Mouse (Mus musculus) E14TG2a.4 (cell line): ENCODE results near the gene Clic1.

Experiments
- H3K27me3 ChIP-seq: 2 replicates; pipeline ENCODE4 v1.6.1; 2014; ENCODE audit warnings: low read length, control low read depth; ENCODE audit not compliant: insufficient read depth
- H3K36me3 ChIP-seq: 2 replicates; pipeline ENCODE4 v1.6.1; 2014; ENCODE audit warnings: low read length, control low read depth; ENCODE audit not compliant: insufficient read depth
- H3K4me1 ChIP-seq: replicated peaks from 2 replicates; pipeline ENCODE4 v1.6.1; 2014; ENCODE audit warnings: low read depth, low read length, control low read depth
- H3K4me3 ChIP-seq: replicated peaks from 2 replicates; pipeline ENCODE4 v1.5.1; 2014; ENCODE audit warnings: mild to moderate bottlenecking, low read length
- H3K9me3 ChIP-seq: 2 replicates; pipeline ENCODE4 v1.6.1; 2014; ENCODE audit warnings: low read length, control low read depth
- CTCF ChIP-seq: conservative IDR thresholded peaks from 2 replicates; pipeline ENCODE4 v1.5.1; 2014; ENCODE audit warnings: low read length
- NANOG ChIP-seq: IDR thresholded peaks from 2 replicates; pipeline ENCODE4 v1.6.1; 2014; ENCODE audit warnings: borderline replicate concordance, low read length, mixed read lengths
- POU5F1 ChIP-seq: IDR thresholded peaks from 2 replicates; pipeline ENCODE4 v1.6.1; 2014; ENCODE audit warnings: low read length, borderline replicate concordance

Gene Clic1

DNA sequence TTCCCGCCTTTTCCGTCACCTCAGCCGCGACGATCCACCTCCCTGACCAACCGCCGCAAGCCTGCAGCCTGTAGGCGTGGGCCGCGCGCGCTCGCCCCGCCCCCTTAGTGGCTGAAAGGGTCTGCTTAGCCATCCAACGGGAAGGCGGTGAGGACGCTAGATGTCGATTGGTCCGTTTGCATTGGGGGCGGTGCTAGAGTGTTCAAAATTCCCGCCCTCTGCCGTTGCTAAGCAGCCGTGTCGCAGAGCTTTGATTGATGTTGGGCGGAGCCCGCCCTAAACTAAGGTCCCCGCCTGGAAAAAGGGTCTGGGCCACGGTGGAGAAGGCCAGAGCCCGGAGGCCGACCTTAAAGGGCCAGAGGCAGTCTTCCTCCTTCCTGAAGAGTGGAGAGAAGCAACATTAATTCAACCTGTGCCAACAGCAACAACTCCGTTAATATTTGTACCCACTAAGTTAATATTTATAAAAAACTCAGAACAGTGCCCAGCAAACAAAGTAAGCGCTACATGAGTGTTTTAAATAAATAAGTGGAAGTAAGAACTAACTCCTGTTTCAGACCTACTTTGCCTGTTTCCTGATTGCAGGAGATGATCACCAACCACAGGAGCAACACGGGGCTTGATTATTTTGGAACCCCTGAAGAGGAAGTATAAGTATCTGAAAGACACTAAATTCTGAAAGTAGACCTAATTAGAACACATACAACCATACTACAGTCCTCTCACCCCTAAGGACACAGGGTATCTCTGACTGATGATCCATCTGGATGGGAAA, 2.9 kb upstream of the Clic1 start, which contains the start of gene Msh5:
Msh5 (minus strand) TSS at position 65 of the 775 bp plus-strand sequence.
- H3K27me3 ChIP-seq, result peaks cover 30% of the 10 kb centered on the region
- H3K9me3 ChIP-seq, result no peaks in the 10 kb centered on the region
- H3K36me3 ChIP-seq, result no peaks in the 10 kb centered on the region
- H3K4me1 ChIP-seq, result peaks cover 60% of the 10 kb centered on the region
- H3K4me3 ChIP-seq, result peak within 1 kb of the TSS; percentile 86
- TF ChIP-seq POU5F1, result no peak
- no peak for TF ChIP-seq CTCF
- TF ChIP-seq NANOG, result no peak

DNA sequence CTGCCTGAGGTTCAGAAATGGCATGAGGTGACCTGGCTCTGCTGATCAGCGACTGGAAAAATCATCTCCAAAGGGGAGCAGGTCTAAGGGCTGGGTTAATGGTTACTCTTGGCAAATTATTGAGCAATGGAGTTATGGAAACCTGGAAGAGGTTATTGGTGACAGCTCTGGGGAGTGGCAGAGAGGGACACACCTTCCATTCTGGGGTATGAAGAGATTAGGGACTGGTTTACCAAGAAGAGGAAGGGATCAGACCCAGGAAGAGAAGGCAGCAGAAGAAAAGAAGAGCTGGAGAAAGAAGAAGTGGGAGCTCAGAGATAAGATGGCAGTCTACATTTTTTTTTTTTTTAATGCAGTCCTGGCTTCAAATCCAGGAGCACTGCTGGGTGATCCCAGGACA, 2.1 kb upstream of the Clic1 start:
- Histone ChIP-seq H3K36me3 (peaks cover 6% of the 10 kb centered on the region), H3K27me3 (peaks cover 30% of the 10 kb centered on the region), H3K4me3 (no peak overlapping the region), H3K4me1 (peaks cover 68% of the 10 kb centered on the region), H3K9me3 (no peaks in the 10 kb centered on the region)
- no peak for TF ChIP-seq NANOG
- TF ChIP-seq POU5F1, result no peak
- TF ChIP-seq CTCF, result no peak

DNA sequence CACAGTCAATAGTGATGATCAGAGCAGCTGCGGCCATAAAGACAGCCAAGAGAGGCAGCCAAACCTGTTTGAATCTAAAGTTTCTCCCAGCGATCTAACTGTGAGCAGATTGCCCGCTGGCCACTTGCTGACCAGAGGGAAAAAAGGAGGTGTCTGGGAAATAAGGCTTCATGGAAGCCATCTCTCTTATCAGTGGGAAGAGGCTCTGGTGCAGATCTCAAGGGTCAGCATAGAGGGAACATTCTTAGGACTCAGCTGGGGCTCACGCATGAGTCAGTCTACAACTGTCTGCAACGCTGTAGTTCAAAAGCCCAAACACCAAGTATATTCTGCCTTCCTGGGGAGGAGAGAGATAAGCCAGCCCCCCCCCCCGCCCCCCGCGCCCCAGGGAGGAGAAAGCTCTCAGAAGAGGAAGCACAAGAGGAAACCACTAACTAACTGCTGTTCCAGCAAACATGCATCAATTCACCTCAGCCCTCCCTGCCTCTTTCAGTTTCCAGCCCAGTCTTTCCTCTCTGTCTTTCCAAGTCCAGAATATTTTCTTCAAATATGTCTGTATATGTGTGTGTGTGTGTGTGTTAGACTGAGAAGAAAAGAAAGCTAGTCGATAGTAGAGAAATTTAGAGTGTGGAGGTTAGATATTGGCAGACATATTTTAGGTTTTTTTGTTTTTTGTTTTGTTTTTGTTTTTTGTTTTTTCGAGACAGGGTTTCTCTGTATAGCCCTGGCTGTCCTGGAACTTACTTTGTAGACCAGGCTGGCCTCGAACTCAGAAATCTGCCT, 1.4 kb upstream of the Clic1 start:
- TF ChIP-seq POU5F1, result no peak
- TF ChIP-seq NANOG, result no peak
- TF ChIP-seq CTCF, result no peak

DNA sequence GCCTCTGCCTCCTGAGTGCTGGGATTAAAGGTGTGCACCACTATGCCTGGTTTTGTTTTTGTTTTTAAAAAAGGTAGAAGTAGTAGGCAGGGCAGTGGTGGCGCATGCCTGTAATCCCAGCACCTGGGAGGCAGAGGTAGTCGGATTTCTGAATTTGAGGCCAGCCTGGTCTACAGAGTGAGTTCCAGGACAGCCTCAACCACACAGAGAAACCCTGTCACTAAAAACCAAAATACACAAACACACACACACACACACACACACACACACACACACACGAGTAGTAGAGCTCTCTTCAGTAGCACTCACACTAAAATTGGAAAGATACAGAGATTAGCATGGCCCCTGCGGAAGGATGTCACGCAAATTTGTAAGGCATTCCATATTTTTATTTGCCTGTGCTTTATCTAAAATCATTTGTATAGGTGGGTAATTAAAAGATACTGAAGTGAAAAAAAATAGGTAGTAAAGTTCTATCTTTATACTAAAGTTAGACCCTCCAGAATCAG, 780 bp upstream of the Clic1 start:
- peak overlapping the region; percentile 80; the same call in 1 of the 2 replicates for H3K4me3 ChIP-seq
- peaks cover 80% of the 10 kb centered on the region for H3K4me1 ChIP-seq
- no peaks in the 10 kb centered on the region for H3K9me3 ChIP-seq
- peaks cover 20% of the 10 kb centered on the region for H3K27me3 ChIP-seq
- H3K36me3 ChIP-seq, result peaks cover 18% of the 10 kb centered on the region
- no peak for TF ChIP-seq NANOG
- TF ChIP-seq CTCF, result no peak
- no peak for TF ChIP-seq POU5F1

More for the DNA sequence above, 1.4 kb upstream of the Clic1 start:
- peaks cover 75% of the 10 kb centered on the region for H3K4me1 ChIP-seq
- H3K9me3 ChIP-seq, result no peaks in the 10 kb centered on the region
- H3K36me3 ChIP-seq, result peaks cover 12% of the 10 kb centered on the region
- H3K27me3 ChIP-seq, result peaks cover 26% of the 10 kb centered on the region
- H3K4me3 ChIP-seq, result no peak overlapping the region

DNA sequence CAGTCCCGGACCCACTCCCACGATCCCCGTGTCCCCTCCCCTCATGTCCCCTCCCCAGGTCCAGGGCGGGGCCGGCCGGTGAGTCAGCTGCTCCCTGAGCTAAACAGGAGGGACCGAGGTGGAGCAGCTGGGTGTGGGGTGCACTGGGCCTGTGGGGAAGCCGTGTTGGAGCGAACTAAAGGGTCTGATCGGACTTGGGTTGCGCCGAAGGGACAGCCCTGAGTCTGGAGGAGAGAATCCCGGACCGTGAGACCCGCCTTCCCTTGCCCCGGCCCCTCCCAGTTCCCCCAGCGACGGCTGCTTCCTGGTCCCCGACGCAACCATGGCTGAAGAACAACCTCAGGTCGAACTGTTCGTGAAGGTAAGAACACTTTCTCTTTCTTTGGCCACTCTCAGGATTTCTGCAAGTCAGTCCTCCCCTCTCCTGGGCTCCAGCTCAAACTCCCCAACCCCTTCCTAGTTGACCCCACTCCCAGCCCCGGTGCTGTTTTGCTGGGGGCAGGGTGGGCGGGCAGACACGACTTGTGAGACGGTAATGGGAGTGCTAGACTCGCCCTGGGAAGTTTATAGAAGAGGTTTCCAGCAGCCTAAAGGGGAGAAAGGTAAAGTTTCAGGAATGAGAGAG, 472 bp downstream of the Clic1 start:
- Histone ChIP-seq H3K27me3 (peaks cover 7% of the 10 kb centered on the region), H3K4me1 (peaks cover 82% of the 10 kb centered on the region), H3K4me3 (peak overlapping the region; percentile 80), H3K36me3 (peaks cover 29% of the 10 kb centered on the region), H3K9me3 (no peaks in the 10 kb centered on the region)
- TF ChIP-seq POU5F1, result no peak
- TF ChIP-seq CTCF, result no peak
- no peak for TF ChIP-seq NANOG

DNA sequence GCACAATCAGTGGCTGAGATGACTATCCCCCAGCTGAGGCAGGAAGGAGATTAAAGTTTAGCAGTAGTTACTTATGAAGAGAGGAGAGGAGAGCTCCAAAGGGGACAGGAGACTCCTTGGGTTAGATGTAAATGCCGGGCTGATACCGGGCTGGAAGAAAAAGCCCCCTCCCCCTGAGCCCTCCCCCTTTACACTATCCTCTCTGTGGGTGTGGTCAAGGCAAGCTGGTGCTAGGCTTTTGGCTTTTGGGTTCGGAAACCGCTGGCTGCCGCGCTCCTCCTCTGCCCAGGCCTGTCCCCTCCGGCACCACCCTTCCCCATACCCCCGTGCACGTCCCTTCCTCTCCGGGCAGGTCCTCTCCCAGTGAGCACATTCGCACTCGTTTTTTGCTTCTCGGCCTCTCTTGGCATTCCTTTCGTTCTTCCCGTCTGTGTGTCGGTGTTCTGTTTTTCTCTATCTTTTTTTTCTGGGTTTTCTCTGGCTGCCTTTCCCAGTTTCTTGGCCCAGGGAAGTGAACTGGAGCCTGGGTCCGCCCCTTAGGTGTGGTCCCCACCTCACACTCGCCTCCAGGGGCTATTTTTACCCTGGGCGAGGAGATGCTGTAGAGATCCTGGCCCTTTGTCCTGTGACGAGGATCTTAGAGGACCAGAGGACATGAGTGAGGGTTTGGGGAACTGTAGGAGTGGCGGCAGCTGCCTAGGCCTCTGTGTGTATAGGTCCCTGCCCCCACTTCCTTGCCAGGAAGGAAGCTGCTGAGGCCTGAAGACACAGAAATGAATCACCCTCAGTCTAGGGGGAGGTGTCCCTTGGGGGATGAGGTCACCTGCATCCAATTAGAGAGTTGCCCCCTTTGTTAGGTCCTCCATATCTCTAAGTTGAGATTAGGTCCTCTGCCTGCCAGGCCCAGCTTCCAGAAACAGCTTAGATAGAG, 1.7 kb downstream of the Clic1 start:
- Histone ChIP-seq H3K4me3 (peak overlapping the region; percentile 80), H3K36me3 (peaks cover 41% of the 10 kb centered on the region), H3K27me3 (no peaks in the 10 kb centered on the region), H3K4me1 (peaks cover 81% of the 10 kb centered on the region), H3K9me3 (no peaks in the 10 kb centered on the region)
- TF ChIP-seq CTCF, result no peak

DNA sequence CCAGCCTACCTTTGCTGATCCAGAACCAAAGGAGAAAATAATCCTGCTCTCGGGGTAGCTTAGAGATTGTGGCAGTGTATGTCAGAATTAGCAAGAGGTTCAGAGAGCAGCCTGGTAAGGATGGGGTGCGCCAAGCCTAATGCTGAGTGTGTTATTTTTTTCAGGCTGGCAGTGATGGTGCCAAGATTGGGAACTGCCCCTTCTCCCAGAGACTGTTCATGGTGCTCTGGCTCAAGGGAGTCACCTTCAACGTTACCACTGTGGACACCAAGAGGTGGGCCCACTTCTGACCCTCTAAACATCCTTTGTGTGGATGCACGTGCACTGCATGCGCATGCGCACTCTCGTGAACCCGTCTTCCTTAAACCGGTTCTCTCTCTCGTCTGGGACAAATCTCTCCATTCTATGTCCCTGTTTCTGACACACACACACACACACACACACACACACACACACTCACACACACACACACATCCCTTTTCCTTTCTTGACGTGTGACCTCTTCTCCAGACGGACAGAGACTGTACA, 2.6 kb downstream of the Clic1 start:
- Histone ChIP-seq H3K27me3 (no peaks in the 10 kb centered on the region), H3K36me3 (peaks cover 48% of the 10 kb centered on the region), H3K4me1 (peaks cover 75% of the 10 kb centered on the region), H3K4me3 (peak overlapping the region; percentile 80), H3K9me3 (no peaks in the 10 kb centered on the region)
- TF ChIP-seq POU5F1 (no peak), CTCF (no peak), NANOG (no peak)
